Mouse (Mus musculus): Measurements from ENCODE around the gene Olfr598.
"Not testable (repeated sequence)": the region's sequence is repeated elsewhere in the genome, so short reads cannot be mapped to it uniquely, and the experiment has no call there.

Olfr598 gene

DNA sequence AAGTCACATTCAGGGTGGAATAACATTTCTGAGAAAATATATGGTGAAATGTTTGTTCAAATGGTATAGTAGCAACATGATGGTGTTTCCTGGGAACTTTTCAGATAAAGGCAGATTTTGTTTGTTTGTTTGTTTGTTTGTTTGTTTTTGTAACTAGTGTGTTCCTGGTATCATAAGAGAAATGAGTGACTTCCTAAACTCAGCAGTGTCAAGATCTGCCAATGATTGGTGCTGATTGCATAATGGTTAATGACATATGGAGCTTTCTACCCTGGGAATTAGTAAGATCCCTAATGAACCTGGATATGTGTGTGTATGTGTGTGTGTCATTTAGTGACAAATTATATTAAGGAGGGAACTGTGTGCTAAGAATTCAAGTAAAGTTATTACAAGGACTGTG lies at the start of gene Olfr598:
Gene Olfr598, plus strand, starts transcription at position 301 of the 400 bp plus-strand sequence.
- DNase-seq (ENCODE audit: low spot score in 2 of 2) = no peak

DNA sequence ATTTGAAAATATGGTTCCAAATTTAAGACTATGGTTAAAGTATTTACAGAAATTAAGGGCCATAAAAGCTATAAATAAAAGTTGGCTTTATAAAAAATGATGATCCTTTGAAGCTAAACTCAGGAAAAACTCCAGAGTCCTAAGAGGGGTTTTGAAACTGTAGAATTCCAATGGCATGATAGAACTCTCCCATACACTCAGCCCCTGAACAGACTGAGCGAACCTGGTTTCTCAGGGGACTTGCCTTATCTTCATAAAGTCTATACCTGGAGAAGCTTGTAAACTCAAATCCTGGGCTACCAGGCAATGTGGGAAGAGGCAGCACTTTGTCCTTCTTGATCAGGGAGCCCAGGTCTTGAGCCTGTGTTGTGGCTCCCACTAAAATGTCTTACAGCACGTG lies 18.0 kb upstream of the Olfr598 start, which contains the start of gene Olfr596:
Gene Olfr596, plus strand, starts transcription at position 301 of the 400 bp plus-strand sequence.
- not testable (repeated sequence) for DNase-seq (ENCODE audit: low spot score in 2 of 2)

DNA sequence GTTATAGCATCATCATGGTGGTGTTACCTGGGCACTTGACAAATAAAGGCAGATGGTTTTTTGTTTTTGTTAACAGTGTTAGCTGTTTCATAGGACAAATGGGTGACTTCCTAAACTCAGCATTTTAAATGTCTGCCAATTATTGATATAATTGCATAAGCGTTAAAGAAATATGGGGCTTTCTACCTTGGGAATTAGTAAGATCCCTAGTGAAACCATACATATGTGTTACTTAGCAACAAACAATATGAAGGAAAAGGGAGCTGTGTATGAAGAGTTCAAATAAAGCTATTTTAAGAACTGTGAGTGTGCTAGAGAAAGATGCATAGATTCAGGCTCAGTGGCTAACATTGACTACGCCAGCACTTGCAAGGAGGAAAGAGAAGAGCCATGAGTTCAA lies 7.4 kb upstream of the Olfr598 start, which contains the start of gene Olfr597:
Gene Olfr597, plus strand, starts transcription at position 301 of the 400 bp plus-strand sequence.
- not testable (repeated sequence) for DNase-seq (ENCODE audit: low spot score in 2 of 2)

DNA sequence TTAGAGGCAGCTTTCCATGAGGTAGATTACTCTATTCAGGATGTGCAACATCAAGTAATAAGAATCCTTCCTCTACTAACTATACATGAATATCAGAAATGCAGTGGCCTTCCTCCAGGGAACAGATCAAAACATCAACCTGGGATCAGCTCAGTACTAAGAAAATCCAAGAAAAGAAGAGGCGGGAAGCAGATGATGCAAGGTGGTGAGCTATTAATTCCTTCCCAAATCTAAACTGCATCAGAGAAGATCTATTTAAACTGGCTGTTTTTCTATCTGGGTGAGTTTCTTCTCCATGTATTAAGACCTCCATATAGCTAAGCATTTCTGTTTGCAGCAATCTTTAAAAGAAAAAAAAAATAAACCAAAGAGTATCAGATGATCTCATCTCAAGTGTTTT lies 12.2 kb downstream of the Olfr598 start, which contains the start of gene Olfr599:
Gene Olfr599, plus strand, starts transcription at position 301 of the 400 bp plus-strand sequence.
- DNase-seq (ENCODE audit: low spot score in 2 of 2) = no peak

DNA sequence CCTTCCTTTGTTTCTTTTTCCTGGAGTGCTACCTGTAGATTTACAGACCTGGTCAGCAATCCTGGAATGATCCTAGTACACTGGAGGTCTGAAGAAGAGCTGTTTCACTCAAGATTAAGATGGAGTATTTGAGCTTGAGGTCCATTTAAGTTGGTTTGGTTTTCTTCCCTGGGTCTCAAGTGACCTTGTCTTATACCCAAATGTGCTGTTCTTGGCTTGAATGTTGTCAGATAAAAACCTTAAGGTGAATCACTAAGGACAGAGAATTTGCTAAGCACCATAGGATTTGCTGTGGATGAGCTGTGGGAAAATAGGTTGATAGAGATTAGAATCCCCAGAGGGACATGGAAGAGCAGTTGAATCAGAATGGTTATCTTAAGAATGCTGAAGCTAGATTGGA lies 26.2 kb downstream of the Olfr598 start, which contains the start of gene Olfr600:
Gene Olfr600, minus strand, starts transcription at position 101 of the 400 bp plus-strand sequence.
- DNase-seq (ENCODE audit: low spot score in 2 of 2) = no peak

DNA sequence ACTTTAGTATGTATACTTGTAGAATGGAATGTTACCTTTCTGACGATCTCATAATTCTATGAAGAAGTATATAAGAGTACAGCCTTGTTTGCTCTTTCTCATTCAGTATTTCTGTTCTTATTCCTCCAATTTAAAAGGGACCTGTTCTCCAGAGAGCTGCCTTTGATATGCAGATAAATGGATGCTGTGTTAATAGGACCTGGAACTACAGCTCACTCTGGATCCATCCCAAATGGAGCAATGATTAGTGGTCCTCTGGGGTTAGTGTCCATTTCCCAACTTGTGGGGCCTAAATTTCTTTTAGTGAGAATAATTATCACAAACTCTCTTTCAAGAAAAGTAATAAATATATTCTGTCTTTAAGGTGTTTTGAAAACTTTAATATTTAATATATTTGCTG lies 39.2 kb downstream of the Olfr598 start, which contains the start of gene Olfr601:
Gene Olfr601, minus strand, starts transcription at position 101 of the 400 bp plus-strand sequence.
- DNase-seq (ENCODE audit: low spot score in 2 of 2) = no peak
